Mouse (Mus musculus): ENCODE data around the gene Mapkapk5.

DNA sequence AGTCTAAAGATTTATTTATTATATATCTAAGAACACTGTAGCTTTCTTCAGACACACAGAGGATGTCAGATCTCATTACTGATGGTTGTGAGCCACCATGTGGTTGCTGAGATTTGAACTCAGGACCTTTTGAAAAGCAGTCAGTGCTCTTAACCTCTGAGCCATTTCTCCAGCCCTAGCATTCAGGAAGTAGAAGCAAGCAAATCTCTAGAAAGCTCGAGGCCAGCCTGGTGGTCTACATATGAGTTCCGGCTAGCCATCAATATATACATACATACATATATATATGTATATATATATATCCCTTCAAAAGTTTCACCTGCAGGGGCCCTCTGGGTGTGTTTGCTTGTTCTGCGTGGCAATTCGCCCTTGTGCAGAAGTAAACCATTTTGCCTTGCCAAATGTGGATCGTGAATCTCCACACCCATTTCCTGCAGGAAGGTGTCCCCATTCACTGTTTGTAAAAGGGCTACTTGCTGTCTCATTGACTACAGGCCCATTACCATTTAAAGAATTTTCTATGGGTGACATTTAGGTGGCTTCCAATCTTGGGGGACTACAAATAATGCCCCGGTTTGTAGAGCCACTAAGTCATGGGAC, 49.1 kb upstream of the Mapkapk5 start:
- no peak for TF ChIP-seq CTCF (IDR thresholded peaks at IDR 0.05; ENCODE audit: control insufficient read depth, insufficient read depth, low read length)
- TF ChIP-seq POLR2A (IDR thresholded peaks at IDR 0.05; ENCODE audit: borderline replicate concordance, control insufficient read depth, low read depth, low read length), result no peak
